Mouse (Mus musculus): ENCODE measurements around the gene Trappc10. TPM values are rescaled to one million over a fixed set of nuclear protein-coding genes. Genes with fewer than 3 reads are reported as not detected.
A peak's percentile ranks its signal among the peaks of the same experiment; 100 is the strongest.

The Trappc10 gene
- polyA plus RNA-seq, 1 experiment from 2014 or later = 22.2 TPM

GRCm38 (mm10) chr10:78171057-78171456 lies 73.4 kb downstream of the Trappc10 start:
- no peak for ATAC-seq (ENCODE audit: low FRiP score, low TSS enrichment)
- H3K4me2 ChIP-seq (replicated peaks; ENCODE audit: low read depth, low read length) = no peak overlapping the region
- H3K9ac ChIP-seq (ENCODE audit: low read depth, low read length) = no peak overlapping the region
- H3K4me3 ChIP-seq (ENCODE audit: low read length) = no peak overlapping the region
- WGBS = 90% methylated on average over 7 of the region's 7 CpGs
- peaks cover 9% of the 10 kb centered on the region for H3K4me1 ChIP-seq (ENCODE audit: control insufficient read depth, insufficient read depth, low read length)
- no peak overlapping the region for H3K27ac ChIP-seq (ENCODE audit: low read depth, low read length)
- no peaks in the 10 kb centered on the region for H3K27me3 ChIP-seq (ENCODE audit: control insufficient read depth, insufficient read depth, low read length)
- no peaks in the 10 kb centered on the region for H3K9me3 ChIP-seq (ENCODE audit: control insufficient read depth, low read length)
- H3K36me3 ChIP-seq (ENCODE audit: control insufficient read depth, insufficient read depth, low read length) = peaks cover 67% of the 10 kb centered on the region

DNA sequence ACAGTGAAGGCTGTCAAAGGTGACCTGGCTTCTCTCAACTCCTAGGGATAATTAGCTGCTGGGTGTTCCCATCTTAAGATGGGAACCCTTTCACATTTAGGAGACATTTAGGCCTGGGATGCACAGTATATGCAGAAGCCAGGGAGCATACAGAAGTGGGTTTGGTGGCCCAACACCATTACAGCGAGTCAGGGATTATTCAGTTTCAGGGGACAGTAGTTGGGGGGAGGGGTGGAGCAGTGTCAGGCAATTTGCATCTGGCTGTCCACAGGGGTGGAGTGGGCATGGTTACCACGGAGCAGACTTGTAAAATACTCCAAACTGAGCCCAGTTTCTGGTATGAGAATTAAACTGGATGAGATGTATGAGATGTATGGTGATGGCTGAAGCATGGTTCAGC lies 74.0 kb downstream of the Trappc10 start:
- no peaks in the 10 kb centered on the region for H3K9me3 ChIP-seq (ENCODE audit: control insufficient read depth, low read length)
- H3K4me2 ChIP-seq (replicated peaks; ENCODE audit: low read depth, low read length) = peak overlapping the region; percentile 67
- ATAC-seq (ENCODE audit: low FRiP score, low TSS enrichment) = no peak
- H3K4me1 ChIP-seq (ENCODE audit: control insufficient read depth, insufficient read depth, low read length) = peaks cover 9% of the 10 kb centered on the region
- WGBS = 60% methylated on average over 2 of the region's 2 CpGs
- H3K9ac ChIP-seq (ENCODE audit: low read depth, low read length) = no peak overlapping the region
- no peak overlapping the region for H3K27ac ChIP-seq (ENCODE audit: low read depth, low read length)
- H3K4me3 ChIP-seq (ENCODE audit: low read length) = peak overlapping the region; percentile 90; the same call in 1 of the 2 replicates
- H3K27me3 ChIP-seq (ENCODE audit: control insufficient read depth, insufficient read depth, low read length) = no peaks in the 10 kb centered on the region
- peaks cover 66% of the 10 kb centered on the region for H3K36me3 ChIP-seq (ENCODE audit: control insufficient read depth, insufficient read depth, low read length)

- Histone ChIP-seq H3K9me3 (ENCODE audit: control insufficient read depth, low read length) (no peaks in the 10 kb centered on the region), H3K4me1 (ENCODE audit: control insufficient read depth, insufficient read depth, low read length) (peaks cover 9% of the 10 kb centered on the region), H3K9ac (ENCODE audit: low read depth, low read length) (peak within 1 kb of the TSS; percentile 89), H3K4me3 (ENCODE audit: low read length) (peak within 1 kb of the TSS; percentile 90), H3K27me3 (ENCODE audit: control insufficient read depth, insufficient read depth, low read length) (no peaks in the 10 kb centered on the region), H3K36me3 (ENCODE audit: control insufficient read depth, insufficient read depth, low read length) (peaks cover 62% of the 10 kb centered on the region), H3K27ac (ENCODE audit: low read depth, low read length) (peak within 1 kb of the TSS; percentile 62), H3K4me2 (replicated peaks; ENCODE audit: low read depth, low read length) (peak within 1 kb of the TSS; percentile 67)
- under 1% methylated on average over 50 of the region's 50 CpGs for WGBS
- peak; percentile 96 for ATAC-seq (ENCODE audit: low FRiP score, low TSS enrichment)
These were observed 75.0 kb downstream of the Trappc10 start, which contains the start of gene D10Jhu81e for GRCm38 (mm10) chr10:78169281-78170042. Gene D10Jhu81e (minus strand): TSS chr10:78169782.

GRCm38 (mm10) chr10:78168792-78169191 lies 75.6 kb downstream of the Trappc10 start:
- 84% methylated on average over 11 of the region's 11 CpGs for WGBS
- H3K27ac ChIP-seq (ENCODE audit: low read depth, low read length) = no peak overlapping the region
- H3K9ac ChIP-seq (ENCODE audit: low read depth, low read length) = peak overlapping the region; percentile 89; the same call in 1 of the 2 replicates
- no peaks in the 10 kb centered on the region for H3K27me3 ChIP-seq (ENCODE audit: control insufficient read depth, insufficient read depth, low read length)
- peaks cover 61% of the 10 kb centered on the region for H3K36me3 ChIP-seq (ENCODE audit: control insufficient read depth, insufficient read depth, low read length)
- ATAC-seq (ENCODE audit: low FRiP score, low TSS enrichment) = no peak
- peak overlapping the region; percentile 67 for H3K4me2 ChIP-seq (replicated peaks; ENCODE audit: low read depth, low read length)
- peak overlapping the region; percentile 90 for H3K4me3 ChIP-seq (ENCODE audit: low read length)
- H3K4me1 ChIP-seq (ENCODE audit: control insufficient read depth, insufficient read depth, low read length) = peaks cover 9% of the 10 kb centered on the region
- H3K9me3 ChIP-seq (ENCODE audit: control insufficient read depth, low read length) = no peaks in the 10 kb centered on the region

GRCm38 (mm10) chr10:78167775-78168174 lies 76.7 kb downstream of the Trappc10 start:
- no peaks in the 10 kb centered on the region for H3K9me3 ChIP-seq (ENCODE audit: control insufficient read depth, low read length)
- no peak overlapping the region for H3K27ac ChIP-seq (ENCODE audit: low read depth, low read length)
- no peak overlapping the region for H3K4me2 ChIP-seq (replicated peaks; ENCODE audit: low read depth, low read length)
- peaks cover 57% of the 10 kb centered on the region for H3K36me3 ChIP-seq (ENCODE audit: control insufficient read depth, insufficient read depth, low read length)
- no peaks in the 10 kb centered on the region for H3K27me3 ChIP-seq (ENCODE audit: control insufficient read depth, insufficient read depth, low read length)
- peaks cover 9% of the 10 kb centered on the region for H3K4me1 ChIP-seq (ENCODE audit: control insufficient read depth, insufficient read depth, low read length)
- H3K4me3 ChIP-seq (ENCODE audit: low read length) = no peak overlapping the region
- ATAC-seq (ENCODE audit: low FRiP score, low TSS enrichment) = no peak
- H3K9ac ChIP-seq (ENCODE audit: low read depth, low read length) = no peak overlapping the region

DNA sequence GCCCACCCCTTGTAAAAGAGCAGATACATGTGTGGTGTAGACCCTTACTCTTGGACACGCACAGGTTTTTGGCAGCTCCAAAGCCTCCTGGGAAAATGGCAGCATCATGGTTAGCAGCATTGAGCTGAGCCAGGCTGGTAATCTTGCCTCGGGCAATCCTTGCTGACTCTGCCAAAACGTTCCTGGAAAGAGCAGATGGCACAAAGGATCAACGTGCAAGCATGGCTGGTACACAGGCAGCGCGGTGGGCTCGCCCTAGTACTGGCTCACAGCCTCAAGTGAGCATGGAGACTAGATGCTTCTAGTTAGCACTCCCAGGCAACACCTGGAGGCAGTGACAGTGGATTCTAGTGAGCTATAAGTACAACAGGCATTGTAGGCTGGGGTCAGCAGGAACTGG lies 77.1 kb downstream of the Trappc10 start:
- Histone ChIP-seq H3K4me1 (ENCODE audit: control insufficient read depth, insufficient read depth, low read length) (peaks cover 9% of the 10 kb centered on the region), H3K36me3 (ENCODE audit: control insufficient read depth, insufficient read depth, low read length) (peaks cover 53% of the 10 kb centered on the region), H3K9me3 (ENCODE audit: control insufficient read depth, low read length) (no peaks in the 10 kb centered on the region), H3K9ac (ENCODE audit: low read depth, low read length) (no peak overlapping the region), H3K27ac (ENCODE audit: low read depth, low read length) (no peak overlapping the region), H3K27me3 (ENCODE audit: control insufficient read depth, insufficient read depth, low read length) (no peaks in the 10 kb centered on the region), H3K4me3 (ENCODE audit: low read length) (no peak overlapping the region), H3K4me2 (replicated peaks; ENCODE audit: low read depth, low read length) (no peak overlapping the region)
- WGBS = 92% methylated on average over 7 of the region's 7 CpGs
- ATAC-seq (ENCODE audit: low FRiP score, low TSS enrichment) = no peak

GRCm38 (mm10) chr10:78165256-78166005 lies 79.0 kb downstream of the Trappc10 start:
- Histone ChIP-seq H3K9me3 (ENCODE audit: control insufficient read depth, low read length) (no peaks in the 10 kb centered on the region), H3K36me3 (ENCODE audit: control insufficient read depth, insufficient read depth, low read length) (peaks cover 35% of the 10 kb centered on the region), H3K4me3 (ENCODE audit: low read length) (no peak overlapping the region), H3K9ac (ENCODE audit: low read depth, low read length) (no peak overlapping the region), H3K27ac (ENCODE audit: low read depth, low read length) (no peak overlapping the region), H3K27me3 (ENCODE audit: control insufficient read depth, insufficient read depth, low read length) (no peaks in the 10 kb centered on the region), H3K4me2 (replicated peaks; ENCODE audit: low read depth, low read length) (no peak overlapping the region), H3K4me1 (ENCODE audit: control insufficient read depth, insufficient read depth, low read length) (peaks cover 9% of the 10 kb centered on the region)
- ATAC-seq (ENCODE audit: low FRiP score, low TSS enrichment) = no peak
- WGBS = 91% methylated on average over 21 of the region's 21 CpGs

DNA sequence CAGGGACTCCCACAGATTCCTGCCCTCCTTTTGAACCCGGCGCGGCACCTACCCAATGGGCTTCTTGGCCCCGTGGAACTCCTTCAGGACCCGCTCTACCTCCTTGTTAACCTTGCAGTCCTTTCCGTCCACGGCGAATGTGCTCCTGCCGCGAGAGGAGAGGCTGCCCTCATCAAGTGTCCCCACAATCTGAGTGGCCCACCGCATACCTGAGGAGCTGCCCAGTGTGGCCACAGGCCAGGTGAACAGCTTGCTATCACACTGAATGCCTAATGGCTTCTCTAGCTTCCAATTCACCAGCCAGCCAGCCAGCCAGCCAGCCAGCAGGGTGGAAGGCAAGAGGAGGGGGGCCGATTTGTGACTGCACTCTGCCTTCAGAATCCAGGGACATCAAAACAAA lies 79.7 kb downstream of the Trappc10 start:
- ATAC-seq (ENCODE audit: low FRiP score, low TSS enrichment) = no peak

DNA sequence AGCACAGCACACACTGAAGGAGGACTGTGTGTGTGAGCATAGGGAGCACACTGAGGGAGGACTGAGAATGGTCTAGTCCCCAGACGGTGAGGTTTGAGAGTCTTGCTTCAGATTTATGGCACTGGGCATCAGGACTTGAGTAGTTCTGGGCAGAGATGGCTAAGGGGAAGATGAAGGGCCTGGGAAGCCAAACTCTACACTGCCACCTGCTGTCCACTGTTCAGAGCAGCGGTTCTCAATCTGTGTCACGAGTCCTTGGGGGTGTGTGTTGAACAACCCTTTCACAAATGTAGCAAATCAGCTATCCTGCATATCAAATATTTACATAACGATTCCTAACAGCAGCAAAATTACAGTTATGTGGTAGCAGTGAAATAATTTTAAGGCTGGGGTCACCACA lies 80.5 kb downstream of the Trappc10 start:
- Histone ChIP-seq H3K27ac (ENCODE audit: low read depth, low read length) (no peak overlapping the region), H3K36me3 (ENCODE audit: control insufficient read depth, insufficient read depth, low read length) (peaks cover 35% of the 10 kb centered on the region), H3K4me1 (ENCODE audit: control insufficient read depth, insufficient read depth, low read length) (peaks cover 15% of the 10 kb centered on the region), H3K27me3 (ENCODE audit: control insufficient read depth, insufficient read depth, low read length) (no peaks in the 10 kb centered on the region), H3K4me3 (ENCODE audit: low read length) (no peak overlapping the region), H3K9me3 (ENCODE audit: control insufficient read depth, low read length) (no peaks in the 10 kb centered on the region), H3K9ac (ENCODE audit: low read depth, low read length) (no peak overlapping the region), H3K4me2 (replicated peaks; ENCODE audit: low read depth, low read length) (no peak overlapping the region)
- 29% methylated on average over 4 of the region's 4 CpGs for WGBS
- no peak for ATAC-seq (ENCODE audit: low FRiP score, low TSS enrichment)

More for the DNA sequence above, 79.7 kb downstream of the Trappc10 start:
- 88% methylated on average over 12 of the region's 12 CpGs for WGBS
- H3K4me3 ChIP-seq (ENCODE audit: low read length) = no peak overlapping the region
- H3K36me3 ChIP-seq (ENCODE audit: control insufficient read depth, insufficient read depth, low read length) = peaks cover 35% of the 10 kb centered on the region
- no peaks in the 10 kb centered on the region for H3K27me3 ChIP-seq (ENCODE audit: control insufficient read depth, insufficient read depth, low read length)
- no peak overlapping the region for H3K9ac ChIP-seq (ENCODE audit: low read depth, low read length)
- no peaks in the 10 kb centered on the region for H3K9me3 ChIP-seq (ENCODE audit: control insufficient read depth, low read length)
- peaks cover 9% of the 10 kb centered on the region for H3K4me1 ChIP-seq (ENCODE audit: control insufficient read depth, insufficient read depth, low read length)
- no peak overlapping the region for H3K27ac ChIP-seq (ENCODE audit: low read depth, low read length)
- no peak overlapping the region for H3K4me2 ChIP-seq (replicated peaks; ENCODE audit: low read depth, low read length)
